Mouse (Mus musculus): ENCODE measurements around the gene Coq7. TPM values are rescaled to one million over a fixed set of nuclear protein-coding genes. Genes with fewer than 3 reads are reported as not detected.
A peak's percentile ranks its signal among the peaks of the same experiment; 100 is the strongest.

The Coq7 gene
- polyA plus RNA-seq, 1 experiment from 2014 or later, result 136 TPM

- Histone ChIP-seq H3K27me3 (replicated peaks; ENCODE audit: control insufficient read depth, insufficient read depth, low read length) (no peaks in the 10 kb centered on the region), H3K9ac (ENCODE audit: low read depth, low read length) (no peak overlapping the region), H3K27ac (ENCODE audit: low read length) (no peak overlapping the region), H3K4me2 (ENCODE audit: low read depth, low read length) (no peak overlapping the region), H3K9me3 (ENCODE audit: control insufficient read depth, low read length) (no peaks in the 10 kb centered on the region), H3K4me3 (ENCODE audit: low read length) (no peak overlapping the region), H3K4me1 (ENCODE audit: control insufficient read depth, insufficient read depth, low read length) (0 out of 2 replicates have a peak, but pooled peaks cover 5% of the 10 kb centered on the region), H3K36me3 (ENCODE audit: control insufficient read depth, insufficient read depth, low read length) (no peaks in the 10 kb centered on the region)
- 79% methylated on average over 8 of the region's 8 CpGs for WGBS
- ATAC-seq, result no peak
These were observed 30.8 kb downstream of the Coq7 start for GRCm38 (mm10) chr7:118502333-118502732.

GRCm38 (mm10) chr7:118499784-118500435, 33.2 kb downstream of the Coq7 start:
- Histone ChIP-seq H3K27ac (ENCODE audit: low read length) (0 out of 2 replicates have a peak overlapping the region, but pooled peaks have one; percentile 5), H3K4me3 (ENCODE audit: low read length) (no peak overlapping the region), H3K36me3 (ENCODE audit: control insufficient read depth, insufficient read depth, low read length) (no peaks in the 10 kb centered on the region), H3K4me1 (ENCODE audit: control insufficient read depth, insufficient read depth, low read length) (0 out of 2 replicates have a peak, but pooled peaks cover 5% of the 10 kb centered on the region), H3K9me3 (ENCODE audit: control insufficient read depth, low read length) (no peaks in the 10 kb centered on the region), H3K9ac (ENCODE audit: low read depth, low read length) (no peak overlapping the region), H3K27me3 (replicated peaks; ENCODE audit: control insufficient read depth, insufficient read depth, low read length) (no peaks in the 10 kb centered on the region), H3K4me2 (ENCODE audit: low read depth, low read length) (no peak overlapping the region)
- WGBS, result 49% methylated on average over 7 of the region's 7 CpGs
- ATAC-seq, result peak; percentile 85

GRCm38 (mm10) chr7:118498984-118499783, 34.0 kb downstream of the Coq7 start:
- Histone ChIP-seq H3K4me2 (ENCODE audit: low read depth, low read length) (no peak overlapping the region), H3K9ac (ENCODE audit: low read depth, low read length) (no peak overlapping the region), H3K27ac (ENCODE audit: low read length) (peak overlapping the region; percentile 34), H3K36me3 (ENCODE audit: control insufficient read depth, insufficient read depth, low read length) (no peaks in the 10 kb centered on the region), H3K4me3 (ENCODE audit: low read length) (no peak overlapping the region), H3K9me3 (ENCODE audit: control insufficient read depth, low read length) (no peaks in the 10 kb centered on the region), H3K27me3 (replicated peaks; ENCODE audit: control insufficient read depth, insufficient read depth, low read length) (no peaks in the 10 kb centered on the region), H3K4me1 (ENCODE audit: control insufficient read depth, insufficient read depth, low read length) (0 out of 2 replicates have a peak, but pooled peaks cover 5% of the 10 kb centered on the region)
- peak; percentile 96 for ATAC-seq
- 67% methylated on average over 12 of the region's 12 CpGs for WGBS

GRCm38 (mm10) chr7:118494892-118495579, 38.1 kb downstream of the Coq7 start:
- no peak overlapping the region for H3K27ac ChIP-seq (ENCODE audit: low read length)
- ATAC-seq, result no peak

GRCm38 (mm10) chr7:118493892-118494291, 39.3 kb downstream of the Coq7 start:
- WGBS, result 86% methylated on average over 9 of the region's 9 CpGs
- Histone ChIP-seq H3K9me3 (ENCODE audit: control insufficient read depth, low read length) (no peaks in the 10 kb centered on the region), H3K4me3 (ENCODE audit: low read length) (no peak overlapping the region), H3K4me1 (ENCODE audit: control insufficient read depth, insufficient read depth, low read length) (peaks cover 20% of the 10 kb centered on the region), H3K9ac (ENCODE audit: low read depth, low read length) (no peak overlapping the region), H3K27ac (ENCODE audit: low read length) (no peak overlapping the region), H3K27me3 (replicated peaks; ENCODE audit: control insufficient read depth, insufficient read depth, low read length) (no peaks in the 10 kb centered on the region), H3K4me2 (ENCODE audit: low read depth, low read length) (no peak overlapping the region), H3K36me3 (ENCODE audit: control insufficient read depth, insufficient read depth, low read length) (no peaks in the 10 kb centered on the region)
- ATAC-seq, result no peak

More at GRCm38 (mm10) chr7:118494892-118495579, 38.1 kb downstream of the Coq7 start:
- Histone ChIP-seq H3K4me2 (ENCODE audit: low read depth, low read length) (no peak overlapping the region), H3K9ac (ENCODE audit: low read depth, low read length) (no peak overlapping the region), H3K36me3 (ENCODE audit: control insufficient read depth, insufficient read depth, low read length) (no peaks in the 10 kb centered on the region), H3K9me3 (ENCODE audit: control insufficient read depth, low read length) (no peaks in the 10 kb centered on the region), H3K4me1 (ENCODE audit: control insufficient read depth, insufficient read depth, low read length) (peaks cover 16% of the 10 kb centered on the region), H3K27me3 (replicated peaks; ENCODE audit: control insufficient read depth, insufficient read depth, low read length) (no peaks in the 10 kb centered on the region), H3K4me3 (ENCODE audit: low read length) (no peak overlapping the region)
- WGBS, result 72% methylated on average over 4 of the region's 4 CpGs

- no peaks in the 10 kb centered on the region for H3K9me3 ChIP-seq (ENCODE audit: control insufficient read depth, low read length)
- peaks cover 33% of the 10 kb centered on the region for H3K4me1 ChIP-seq (ENCODE audit: control insufficient read depth, insufficient read depth, low read length)
- H3K36me3 ChIP-seq (ENCODE audit: control insufficient read depth, insufficient read depth, low read length), result no peaks in the 10 kb centered on the region
- peak within 1 kb of the TSS; percentile 99 for H3K9ac ChIP-seq (ENCODE audit: low read depth, low read length)
- H3K4me2 ChIP-seq (ENCODE audit: low read depth, low read length), result peak within 1 kb of the TSS; percentile 80
- peak within 1 kb of the TSS; percentile 82 for H3K4me3 ChIP-seq (ENCODE audit: low read length)
- H3K27ac ChIP-seq (ENCODE audit: low read length), result peak within 1 kb of the TSS; percentile 93
- under 1% methylated on average over 55 of the region's 55 CpGs for WGBS
- H3K27me3 ChIP-seq (replicated peaks; ENCODE audit: control insufficient read depth, insufficient read depth, low read length), result no peaks in the 10 kb centered on the region
- peak; percentile 88 for ATAC-seq
These were observed 41.6 kb downstream of the Coq7 start, which contains the start of gene Itpripl2 for GRCm38 (mm10) chr7:118491431-118492147. Itpripl2 (minus strand) TSS chr7:118491975.

GRCm38 (mm10) chr7:118490666-118491430, 42.3 kb downstream of the Coq7 start:
- WGBS, result 8% methylated on average over 67 of the region's 67 CpGs

More at GRCm38 (mm10) chr7:118490666-118491430, 42.3 kb downstream of the Coq7 start:
- Histone ChIP-seq H3K9me3 (ENCODE audit: control insufficient read depth, low read length) (no peaks in the 10 kb centered on the region), H3K36me3 (ENCODE audit: control insufficient read depth, insufficient read depth, low read length) (no peaks in the 10 kb centered on the region), H3K4me2 (ENCODE audit: low read depth, low read length) (peak overlapping the region; percentile 80), H3K4me3 (ENCODE audit: low read length) (peak overlapping the region; percentile 82), H3K4me1 (ENCODE audit: control insufficient read depth, insufficient read depth, low read length) (peaks cover 33% of the 10 kb centered on the region), H3K27ac (ENCODE audit: low read length) (peak overlapping the region; percentile 93), H3K27me3 (replicated peaks; ENCODE audit: control insufficient read depth, insufficient read depth, low read length) (no peaks in the 10 kb centered on the region), H3K9ac (ENCODE audit: low read depth, low read length) (peak overlapping the region; percentile 99)
- peak; percentile 53 for ATAC-seq
